Mouse (Mus musculus): ENCODE measurements at regions not wholly inside any gene's neighbourhood (a gene's known extent, or its start where the extent isn't known, plus 50 kb on each side); places are given as distances from the start of the nearest gene placed in this dataset.
A peak's percentile ranks its signal among the peaks of the same experiment; 100 is the strongest.

DNA sequence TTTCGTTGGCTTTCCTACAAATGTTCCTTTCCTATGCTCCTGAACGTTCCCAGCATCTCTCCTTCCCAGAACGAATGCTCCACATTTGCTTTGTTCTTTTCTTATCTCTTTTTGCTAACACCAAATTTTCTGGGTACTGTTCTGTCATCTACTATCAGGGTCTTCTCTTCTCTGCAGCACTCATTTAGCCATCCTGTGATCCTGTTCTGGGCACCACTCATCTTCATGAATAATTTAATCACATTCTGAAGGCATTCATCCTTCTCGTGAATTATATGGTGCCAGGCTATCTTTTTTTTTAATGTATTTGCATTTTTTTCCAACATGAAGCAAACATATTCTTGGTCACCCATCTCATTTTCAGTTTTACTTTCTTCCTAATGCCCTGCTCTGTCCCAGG, 87.3 kb upstream of the Zc3h12c start:
- 70% methylated on average over 4 of the region's 4 CpGs for WGBS
- H3K4me1 ChIP-seq (replicated peaks), result no peaks in the 10 kb centered on the region
- no peak overlapping the region for H3K4me2 ChIP-seq
- no peaks in the 10 kb centered on the region for H3K9me3 ChIP-seq
- no peak overlapping the region for H3K4me3 ChIP-seq
- no peaks in the 10 kb centered on the region for H3K36me3 ChIP-seq
- no peaks in the 10 kb centered on the region for H3K27me3 ChIP-seq
- H3K27ac ChIP-seq (replicated peaks), result no peak overlapping the region
- no peak overlapping the region for H3K9ac ChIP-seq
- ATAC-seq (ENCODE audit: low read depth), result no peak

DNA sequence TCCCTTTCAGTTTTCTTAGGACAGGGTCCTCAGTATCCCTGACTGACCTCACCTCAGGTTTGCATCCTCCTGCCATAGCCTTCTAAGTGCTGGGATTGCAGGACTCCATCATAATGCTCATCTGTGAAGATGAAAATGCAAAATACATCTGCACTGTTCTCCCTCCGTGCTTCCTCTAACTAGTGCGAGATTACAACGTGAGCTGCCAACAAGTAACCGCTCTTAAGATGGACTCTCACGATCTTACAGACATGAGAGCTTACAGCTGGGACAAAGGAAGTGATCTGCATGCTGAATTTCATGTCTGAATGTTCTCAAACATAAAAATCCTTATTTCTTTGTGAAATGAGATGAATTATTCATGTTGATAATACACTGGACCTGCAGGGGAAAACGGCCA, 86.1 kb upstream of the Zc3h12c start:
- H3K4me2 ChIP-seq, result no peak overlapping the region

GRCm38 (mm10) chr9:52251455-52251854, 83.1 kb upstream of the Zc3h12c start:
- no peak overlapping the region for H3K4me2 ChIP-seq
- 89% methylated on average over 5 of the region's 5 CpGs for WGBS
- H3K27me3 ChIP-seq, result no peaks in the 10 kb centered on the region
- no peak for ATAC-seq (ENCODE audit: low read depth)
- H3K27ac ChIP-seq (replicated peaks), result no peak overlapping the region
- H3K4me1 ChIP-seq (replicated peaks), result no peaks in the 10 kb centered on the region
- H3K36me3 ChIP-seq, result no peaks in the 10 kb centered on the region
- no peak overlapping the region for H3K4me3 ChIP-seq
- no peaks in the 10 kb centered on the region for H3K9me3 ChIP-seq
- no peak overlapping the region for H3K9ac ChIP-seq

More for the DNA sequence above, 86.1 kb upstream of the Zc3h12c start:
- H3K27ac ChIP-seq (replicated peaks), result no peak overlapping the region
- no peaks in the 10 kb centered on the region for H3K27me3 ChIP-seq
- H3K36me3 ChIP-seq, result no peaks in the 10 kb centered on the region
- H3K9ac ChIP-seq, result no peak overlapping the region
- ATAC-seq (ENCODE audit: low read depth), result no peak
- WGBS, result 75% methylated on average over 6 of the region's 6 CpGs
- H3K4me3 ChIP-seq, result no peak overlapping the region
- H3K4me1 ChIP-seq (replicated peaks), result no peaks in the 10 kb centered on the region
- H3K9me3 ChIP-seq, result no peaks in the 10 kb centered on the region

DNA sequence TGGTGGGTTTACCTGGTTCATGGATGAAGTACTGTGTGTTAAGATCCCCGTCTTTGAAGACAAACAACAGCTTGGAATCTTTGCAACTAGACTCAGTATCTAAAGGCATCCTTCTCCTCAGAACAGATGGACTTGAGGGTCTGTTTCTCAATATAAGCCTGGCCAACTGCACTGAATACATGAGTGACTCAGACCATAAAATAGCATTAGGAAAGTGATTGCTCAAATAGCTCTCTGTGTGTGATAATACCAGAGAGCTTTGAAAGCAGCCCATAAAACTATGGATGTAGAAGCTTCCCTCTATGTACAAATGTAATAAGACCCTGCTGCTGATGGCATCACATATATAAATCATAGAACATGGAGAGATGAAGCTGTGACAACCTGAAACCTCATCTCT, 78.3 kb upstream of the Zc3h12c start:
- Histone ChIP-seq H3K4me1 (replicated peaks) (no peaks in the 10 kb centered on the region), H3K36me3 (no peaks in the 10 kb centered on the region), H3K9ac (no peak overlapping the region), H3K4me3 (no peak overlapping the region), H3K9me3 (no peaks in the 10 kb centered on the region), H3K27ac (replicated peaks) (no peak overlapping the region), H3K27me3 (no peaks in the 10 kb centered on the region), H3K4me2 (no peak overlapping the region)
- WGBS, result 79% methylated on average over 1 of the region's 1 CpGs
- ATAC-seq (ENCODE audit: low read depth), result no peak

- Histone ChIP-seq H3K9ac (no peak overlapping the region), H3K4me2 (no peak overlapping the region), H3K36me3 (no peaks in the 10 kb centered on the region), H3K27ac (replicated peaks) (no peak overlapping the region), H3K9me3 (no peaks in the 10 kb centered on the region), H3K27me3 (no peaks in the 10 kb centered on the region), H3K4me3 (no peak overlapping the region), H3K4me1 (replicated peaks) (peaks cover 14% of the 10 kb centered on the region)
- 75% methylated on average over 12 of the region's 12 CpGs for WGBS
- ATAC-seq (ENCODE audit: low read depth), result no peak
Measured at GRCm38 (mm10) chr9:52244081-52244480, 75.7 kb upstream of the Zc3h12c start.

DNA sequence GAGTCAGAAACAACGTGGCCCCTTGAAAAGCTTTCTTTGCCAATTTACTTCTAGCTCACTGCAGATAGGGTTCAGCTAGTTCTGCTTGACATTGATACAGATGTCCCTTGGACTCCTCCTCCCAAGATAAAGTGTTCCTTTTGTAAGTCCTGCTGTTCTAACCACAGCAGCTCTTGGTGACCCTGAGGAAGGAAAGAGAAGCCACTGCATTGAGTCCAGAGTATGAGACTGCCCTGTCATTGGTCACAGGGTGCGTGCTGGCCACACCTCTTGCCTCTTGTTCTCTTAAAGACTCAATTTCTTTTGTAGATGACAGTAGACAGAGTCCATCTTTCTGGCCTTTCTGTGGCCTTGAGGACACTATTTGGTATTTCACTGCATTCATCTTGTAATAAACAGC, 74.7 kb upstream of the Zc3h12c start:
- Histone ChIP-seq H3K9ac (no peak overlapping the region), H3K36me3 (no peaks in the 10 kb centered on the region), H3K27ac (replicated peaks) (no peak overlapping the region), H3K4me3 (no peak overlapping the region), H3K4me2 (no peak overlapping the region), H3K27me3 (no peaks in the 10 kb centered on the region), H3K9me3 (no peaks in the 10 kb centered on the region), H3K4me1 (replicated peaks) (peaks cover 14% of the 10 kb centered on the region)
- 86% methylated on average over 2 of the region's 2 CpGs for WGBS
- no peak for ATAC-seq (ENCODE audit: low read depth)

GRCm38 (mm10) chr9:52241577-52241976, 73.2 kb upstream of the Zc3h12c start:
- WGBS, result 35% methylated on average over 4 of the region's 4 CpGs
- H3K4me2 ChIP-seq, result no peak overlapping the region
- H3K4me1 ChIP-seq (replicated peaks), result peaks cover 14% of the 10 kb centered on the region
- H3K36me3 ChIP-seq, result no peaks in the 10 kb centered on the region
- peak overlapping the region; percentile 42; the same call in 1 of the 2 replicates for H3K27ac ChIP-seq (replicated peaks)
- no peak overlapping the region for H3K9ac ChIP-seq
- no peak for ATAC-seq (ENCODE audit: low read depth)
- no peaks in the 10 kb centered on the region for H3K27me3 ChIP-seq
- no peaks in the 10 kb centered on the region for H3K9me3 ChIP-seq
- no peak overlapping the region for H3K4me3 ChIP-seq

DNA sequence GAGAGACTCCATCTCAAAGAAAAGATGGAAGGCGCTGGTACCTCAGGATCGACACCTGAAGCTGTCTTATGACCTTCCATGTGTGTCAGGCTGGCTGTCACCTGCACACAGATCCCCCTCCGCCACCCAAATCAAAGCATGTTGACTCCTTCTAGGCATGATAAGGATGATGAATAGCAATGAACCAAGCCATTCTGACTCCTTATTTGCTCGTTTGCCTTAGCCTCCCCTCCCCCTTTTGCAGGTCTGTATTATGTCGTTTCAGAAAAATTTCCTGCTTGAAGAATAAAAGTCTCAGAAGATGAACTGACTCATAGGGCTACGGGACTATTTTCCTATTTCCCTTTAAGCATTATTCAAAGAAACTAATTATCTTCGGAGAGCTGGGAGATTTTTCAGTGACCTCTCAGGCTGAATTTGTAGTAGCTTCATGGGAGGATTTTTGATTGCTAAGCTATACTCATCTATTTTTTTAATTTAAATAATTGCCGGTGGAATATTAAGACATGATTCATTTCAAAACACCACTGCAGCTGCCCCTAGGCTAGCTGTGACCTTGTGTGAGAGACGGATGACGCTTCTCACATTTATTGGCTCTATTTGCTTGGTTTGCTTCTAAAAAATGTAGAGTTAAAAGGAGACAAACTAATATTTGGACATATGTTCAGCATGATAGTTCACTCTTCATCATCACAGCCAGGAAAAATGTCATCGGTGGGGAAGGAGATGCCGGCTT, 72.4 kb upstream of the Zc3h12c start:
- Histone ChIP-seq H3K9me3 (no peaks in the 10 kb centered on the region), H3K4me1 (replicated peaks) (peaks cover 14% of the 10 kb centered on the region), H3K36me3 (no peaks in the 10 kb centered on the region), H3K27ac (replicated peaks) (peak overlapping the region; percentile 59), H3K9ac (no peak overlapping the region), H3K4me3 (no peak overlapping the region), H3K27me3 (no peaks in the 10 kb centered on the region), H3K4me2 (no peak overlapping the region)
- no peak for ATAC-seq (ENCODE audit: low read depth)
- WGBS, result 56% methylated on average over 12 of the region's 12 CpGs

DNA sequence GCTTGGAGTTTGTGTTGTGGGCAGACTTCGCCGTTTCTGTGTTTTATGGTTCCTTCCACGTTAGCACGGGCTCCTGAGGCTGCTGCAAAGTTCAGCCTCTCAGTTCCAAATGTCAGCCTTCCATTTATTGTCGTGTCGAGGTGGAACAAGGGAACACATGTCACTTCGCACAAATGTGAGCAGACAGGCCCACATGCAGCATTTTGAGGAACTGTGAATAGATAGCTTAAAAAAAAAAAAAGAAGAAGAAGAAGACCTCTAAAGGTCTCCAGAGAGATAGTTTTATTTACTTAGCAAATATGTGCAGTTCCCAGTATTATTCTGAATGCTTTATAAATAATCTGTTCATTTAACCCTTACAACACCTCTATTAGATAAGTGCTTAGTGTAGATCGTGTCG, 66.4 kb upstream of the Zc3h12c start:
- H3K4me2 ChIP-seq, result no peak overlapping the region
- no peaks in the 10 kb centered on the region for H3K9me3 ChIP-seq
- no peaks in the 10 kb centered on the region for H3K36me3 ChIP-seq
- H3K27me3 ChIP-seq, result no peaks in the 10 kb centered on the region
- no peak overlapping the region for H3K4me3 ChIP-seq
- H3K4me1 ChIP-seq (replicated peaks), result no peaks in the 10 kb centered on the region
- no peak overlapping the region for H3K9ac ChIP-seq
- H3K27ac ChIP-seq (replicated peaks), result no peak overlapping the region
- WGBS, result 63% methylated on average over 9 of the region's 9 CpGs
- no peak for ATAC-seq (ENCODE audit: low read depth)

DNA sequence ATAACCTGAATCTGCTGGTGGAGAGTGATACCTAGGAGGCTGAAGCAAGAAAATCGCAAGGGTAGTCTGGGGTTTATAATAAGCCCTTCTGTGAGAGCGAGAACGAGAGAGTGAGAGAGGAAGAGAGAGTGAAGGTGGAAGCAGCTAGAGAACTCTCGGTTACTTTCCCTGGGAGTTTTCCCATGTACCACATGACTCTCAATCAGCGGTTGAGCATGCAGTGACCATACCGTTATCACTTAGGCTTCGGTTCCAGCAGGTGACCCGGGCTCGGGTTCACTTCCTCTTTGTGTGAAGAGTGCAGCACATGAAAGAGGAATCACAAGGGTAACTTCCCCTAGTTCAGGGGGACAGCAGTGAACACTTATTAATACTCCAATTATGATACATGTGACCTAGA, 61.2 kb upstream of the Zc3h12c start:
- Histone ChIP-seq H3K4me3 (no peak overlapping the region), H3K27ac (replicated peaks) (no peak overlapping the region), H3K9me3 (no peaks in the 10 kb centered on the region), H3K9ac (no peak overlapping the region), H3K27me3 (no peaks in the 10 kb centered on the region), H3K36me3 (no peaks in the 10 kb centered on the region), H3K4me1 (replicated peaks) (no peaks in the 10 kb centered on the region), H3K4me2 (no peak overlapping the region)
- 87% methylated on average over 9 of the region's 9 CpGs for WGBS
- no peak for ATAC-seq (ENCODE audit: low read depth)

DNA sequence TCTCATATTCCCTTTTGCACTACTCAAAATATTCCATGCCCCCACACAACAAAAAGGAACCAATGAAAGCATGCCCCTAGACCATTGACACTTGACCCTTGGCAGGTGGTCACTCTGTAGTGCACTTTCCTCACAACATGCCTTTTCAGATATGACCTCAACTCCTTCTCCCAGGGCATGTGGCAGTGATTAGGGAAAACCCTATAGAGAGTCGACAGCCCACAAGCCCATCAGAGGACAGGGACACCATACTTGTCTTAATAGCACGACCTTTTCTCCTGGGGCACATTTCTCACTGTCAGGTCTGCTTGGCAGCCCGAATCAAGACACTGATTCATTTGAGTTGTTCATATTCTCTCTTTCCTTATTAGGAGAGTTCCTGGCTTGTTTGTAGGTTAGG, 57.3 kb upstream of the Zc3h12c start:
- H3K27me3 ChIP-seq, result no peaks in the 10 kb centered on the region
- H3K27ac ChIP-seq (replicated peaks), result no peak overlapping the region
- H3K9ac ChIP-seq, result no peak overlapping the region
- no peaks in the 10 kb centered on the region for H3K9me3 ChIP-seq
- ATAC-seq (ENCODE audit: low read depth), result no peak
- H3K4me3 ChIP-seq, result no peak overlapping the region
- no peak overlapping the region for H3K4me2 ChIP-seq
- H3K4me1 ChIP-seq (replicated peaks), result peaks cover 13% of the 10 kb centered on the region
- no peaks in the 10 kb centered on the region for H3K36me3 ChIP-seq
- WGBS, result 53% methylated on average over 3 of the region's 3 CpGs

- H3K4me3 ChIP-seq, result no peak overlapping the region
- H3K9ac ChIP-seq, result peak overlapping the region; percentile 62
- WGBS, result 12% methylated on average over 7 of the region's 7 CpGs
Measured at GRCm38 (mm10) chr9:52223509-52224113, 55.2 kb upstream of the Zc3h12c start.

More at GRCm38 (mm10) chr9:52223509-52224113, 55.2 kb upstream of the Zc3h12c start:
- Histone ChIP-seq H3K4me2 (peak overlapping the region; percentile 43), H3K4me1 (replicated peaks) (peaks cover 13% of the 10 kb centered on the region), H3K27ac (replicated peaks) (peak overlapping the region; percentile 68), H3K36me3 (no peaks in the 10 kb centered on the region), H3K27me3 (no peaks in the 10 kb centered on the region), H3K9me3 (no peaks in the 10 kb centered on the region)
- ATAC-seq (ENCODE audit: low read depth), result peak; percentile 84
